Mouse (Mus musculus): ENCODE measurements around the gene Gpr156.

GRCm38 (mm10) chr16:37881168-37881567 lies 35.1 kb upstream of the Gpr156 start:
- no peak for TF ChIP-seq CTCF (IDR thresholded peaks at IDR 0.05; ENCODE audit: extremely low read depth, insufficient read length, insufficient replicate concordance, low read depth, low read length)
- no peak for TF ChIP-seq POLR2A (IDR thresholded peaks at IDR 0.05; ENCODE audit: low read depth, low read length)

All from small intestine, adult 2 months (tissue).